In the genomic region with DNA sequence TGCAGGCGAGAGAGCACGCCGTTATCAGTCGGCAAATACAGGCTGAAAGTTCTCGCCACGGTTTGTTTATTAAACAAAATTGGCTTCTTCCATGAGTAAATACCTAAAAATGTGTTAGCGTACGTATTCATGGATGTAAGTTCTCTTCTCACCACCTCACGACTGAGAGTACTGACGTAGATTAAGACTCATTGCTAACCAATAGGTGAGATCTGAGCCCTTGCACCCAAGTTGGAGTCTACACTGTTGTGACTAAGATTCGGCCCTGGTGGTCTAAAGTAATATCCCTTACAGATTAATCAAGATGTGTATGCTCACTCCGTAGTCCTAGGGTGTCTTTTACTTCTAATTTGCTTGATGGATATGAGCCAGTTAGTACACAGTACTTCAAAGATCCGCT, we compare ENCODE assay signal across 7 mouse cellular contexts. TPM values are rescaled to one million over a fixed set of nuclear protein-coding genes. Genes with fewer than 3 reads are reported as not detected.
A peak's percentile ranks its signal among the peaks of the same experiment; 100 is the strongest.
DNase-seq lines count a peak whose midpoint lies in the region; ATAC-seq and TF ChIP-seq lines count a peak whose summit lies in the region.

No protein-coding gene starts in this region.

- no peaks in the 10 kb centered on the region; the same call in 1 of the 2 replicates for H3K36me3 ChIP-seq in forebrain, embryonic 16.5 days (ENCODE audit: control insufficient read depth, insufficient read depth)
- H3K36me3 ChIP-seq in liver, embryonic 13.5 days: peaks cover 11% of the 10 kb centered on the region
- peaks cover 6% of the 10 kb centered on the region; the same call in 1 of the 2 replicates for H3K36me3 ChIP-seq in small intestine, adult 2 months (ENCODE audit: control insufficient read depth, insufficient read depth, low read length)

- ATAC-seq in forebrain, embryonic 16.5 days: no peak
- ATAC-seq in liver, embryonic 13.5 days (ENCODE audit: low read depth): 0 out of 2 replicates have a peak, but pooled peaks have one; percentile 2

- no peak for TF ChIP-seq CTCF in bone marrow, adult 2 months (IDR thresholded peaks at IDR 0.05; ENCODE audit: control insufficient read depth, insufficient read depth, low read length)
- TF ChIP-seq CTCF in small intestine, adult 2 months (IDR thresholded peaks at IDR 0.05; ENCODE audit: extremely low read depth, insufficient read length, insufficient replicate concordance, low read depth, low read length): no peak

- peak; percentile 9 for DNase-seq in spleen, adult 12 weeks (ENCODE audit: low spot score)
- no peak for DNase-seq in spleen, adult 18-20 months
- peak; percentile 33 for DNase-seq in liver, embryonic 13.5 days
- DNase-seq in left cerebral cortex, postnatal 36 days (ENCODE audit: low spot score in 2 of 2): no peak

- H3K9ac ChIP-seq in forebrain, embryonic 16.5 days (replicated peaks; ENCODE audit: low read depth, low read length): peak overlapping the region; percentile 95
- peak overlapping the region; percentile 90 for H3K9ac ChIP-seq in liver, embryonic 13.5 days

- peak overlapping the region; percentile 100 for H3K27ac ChIP-seq in bone marrow, adult 2 months (ENCODE audit: control insufficient read depth, insufficient read depth, low read depth, low read length, poor library complexity)
- peak overlapping the region; percentile 100 for H3K27ac ChIP-seq in forebrain, embryonic 16.5 days (ENCODE audit: low read length)
- peak overlapping the region; percentile 100 for H3K27ac ChIP-seq in liver, embryonic 13.5 days
- peak overlapping the region; percentile 100 for H3K27ac ChIP-seq in small intestine, adult 2 months (ENCODE audit: insufficient read depth, low read depth, low read length)

- H3K9me3 ChIP-seq in forebrain, embryonic 16.5 days (ENCODE audit: control insufficient read depth, low read length): no peaks in the 10 kb centered on the region
- H3K9me3 ChIP-seq in liver, embryonic 13.5 days (replicated peaks): no peaks in the 10 kb centered on the region

- H3K27me3 ChIP-seq in forebrain, embryonic 16.5 days (replicated peaks; ENCODE audit: control insufficient read depth, insufficient read depth, low read length): no peaks in the 10 kb centered on the region
- no peaks in the 10 kb centered on the region for H3K27me3 ChIP-seq in liver, embryonic 13.5 days
- no peaks in the 10 kb centered on the region for H3K27me3 ChIP-seq in small intestine, adult 2 months (ENCODE audit: control insufficient read depth, insufficient read depth, low read length)

- 4% methylated on average over 13 of the region's 13 CpGs for WGBS in bone marrow, adult 2 months
- 14% methylated on average over 13 of the region's 13 CpGs for WGBS in forebrain, embryonic 16.5 days
- 6% methylated on average over 13 of the region's 13 CpGs for WGBS in liver, embryonic 13.5 days (ENCODE audit: insufficient replicate concordance)
- 3% methylated on average over 13 of the region's 13 CpGs for WGBS in small intestine, adult 2 months

- no peak for TF ChIP-seq POLR2A in bone marrow, adult 2 months (IDR thresholded peaks at IDR 0.05; ENCODE audit: borderline replicate concordance, control insufficient read depth, low read depth, low read length)
- no peak for TF ChIP-seq POLR2A in small intestine, adult 2 months (IDR thresholded peaks at IDR 0.05; ENCODE audit: low read depth, low read length)

- peak overlapping the region; percentile 85 for H3K4me3 ChIP-seq in bone marrow, adult 2 months (replicated peaks; ENCODE audit: control insufficient read depth, low read depth, low read length)
- H3K4me3 ChIP-seq in forebrain, embryonic 16.5 days (replicated peaks; ENCODE audit: low read length): peak overlapping the region; percentile 93
- H3K4me3 ChIP-seq in liver, embryonic 13.5 days (replicated peaks): peak overlapping the region; percentile 76
- peak overlapping the region; percentile 98 for H3K4me3 ChIP-seq in small intestine, adult 2 months (ENCODE audit: low read depth, low read length)

- H3K4me2 ChIP-seq in forebrain, embryonic 16.5 days (ENCODE audit: low read length): peak overlapping the region; percentile 63
- peak overlapping the region; percentile 73 for H3K4me2 ChIP-seq in liver, embryonic 13.5 days

- intact Hi-C loops in left cerebral cortex, postnatal 36 days (cut with DNase I): loop anchor here (10.0 kb wide), 1 partner anchor 1994 kb away; no protein-coding TSS in a partner anchor

- H3K4me1 ChIP-seq in bone marrow, adult 2 months (ENCODE audit: control insufficient read depth, insufficient read depth, low read length): no peaks in the 10 kb centered on the region; the same call in 1 of the 2 replicates
- peaks cover 6% of the 10 kb centered on the region; the same call in 1 of the 2 replicates for H3K4me1 ChIP-seq in forebrain, embryonic 16.5 days (replicated peaks; ENCODE audit: control insufficient read depth, insufficient read depth, low read length)
- peaks cover 32% of the 10 kb centered on the region for H3K4me1 ChIP-seq in liver, embryonic 13.5 days (replicated peaks)
- no peaks in the 10 kb centered on the region for H3K4me1 ChIP-seq in small intestine, adult 2 months (ENCODE audit: control insufficient read depth, insufficient read depth, insufficient read length, low read length)

RNA-seq across cellular contexts. Expression of gene Rnpc3, which starts 0.6 kb away (rescaled TPM):
- 9.6 and 10.8 TPM in 2 replicates for polyA plus RNA-seq in bone marrow, adult 2 months (2011; ENCODE audit: insufficient read depth, insufficient read length, low replicate concordance, missing spikeins)
- 49.8 and 55.2 TPM in 2 replicates for polyA plus RNA-seq in forebrain, embryonic 16.5 days (2015; fragmentation: Nextera tagmentation; extraction: Ambion mirVana)
- polyA plus RNA-seq in liver, embryonic 13.5 days (2015; fragmentation: Nextera tagmentation; extraction: Ambion mirVana): 18.5 and 24.3 TPM in 2 replicates
- 2.1 and 2.7 TPM in 2 replicates for polyA plus RNA-seq in small intestine, adult 2 months (2012; rRNA removed)
- 10 to 100 TPM; 19.2 to 39.5 TPM for total RNA-seq in left cerebral cortex, postnatal 36 days (2021)

RNA-seq across cellular contexts. Expression of gene Amy1, which starts 24.1 kb away (rescaled TPM):
- polyA plus RNA-seq in bone marrow, adult 2 months (2011; ENCODE audit: insufficient read depth, insufficient read length, low replicate concordance, missing spikeins): 2.2 and 2.3 TPM in 2 replicates
- polyA plus RNA-seq in forebrain, embryonic 16.5 days (2015; fragmentation: Nextera tagmentation; extraction: Ambion mirVana): 14.0 and 17.4 TPM in 2 replicates
- polyA plus RNA-seq in liver, embryonic 13.5 days (2015; fragmentation: Nextera tagmentation; extraction: Ambion mirVana): 6.5 and 7.3 TPM in 2 replicates
- polyA plus RNA-seq in small intestine, adult 2 months (2012; rRNA removed): 0.13 and 0.52 TPM in 2 replicates
- total RNA-seq in left cerebral cortex, postnatal 36 days (2021): 10 to 100 TPM in 1 of 2 experiments, 1 to 10 TPM in 1; 8.4 to 12.3 TPM

Comparison
In these comparisons a context has a peak if more than half of its experiments do, and no peak if none do; other contexts are left out.
1. DNase-seq: peak in spleen, adult 12 weeks (single experiment) and liver, embryonic 13.5 days (single experiment); none in spleen, adult 18-20 months (0 of 2) and left cerebral cortex, postnatal 36 days (0 of 2).
2. Peak in every context shown above with its lines, with median percentiles within 50 percentile points of each other: H3K27ac ChIP-seq and H3K4me3 ChIP-seq.